Mouse (Mus musculus): Measurements from ENCODE around the gene Gm28047.

- no peak for TF ChIP-seq CTCF (IDR thresholded peaks at IDR 0.05; ENCODE audit: extremely low read depth, insufficient read depth, low read length)
- no peak for TF ChIP-seq POLR2A (IDR thresholded peaks at IDR 0.05; ENCODE audit: extremely low read depth, insufficient read depth, low read length)
These were observed 126.5 kb downstream of the Gm28047 start for GRCm38 (mm10) chr15:102498322-102498721.
